Mouse (Mus musculus) heart, embryonic 14.5 days (tissue): ENCODE measurements around the gene Poll. TPM values are rescaled to one million over a fixed set of nuclear protein-coding genes. Genes with fewer than 3 reads are reported as not detected.
A peak's percentile ranks its signal among the peaks of the same experiment; 100 is the strongest.

Experiments
- ATAC-seq: fragments of 200-750 bp; cut with Nextera tagmentation; 2 replicates; pipeline ENCODE4 v1.8.0; 2017; ENCODE audit warnings: low read depth, moderate TSS enrichment; ENCODE audit not compliant: insufficient number of reproducible peaks, insufficient read depth, low FRiP score
- H3K27ac ChIP-seq, 2 experiments: fragments of 200-500 bp in 1 of 2; fragments of 300-500 bp in 1 of 2; sonication (generic) in 1 of 2; replicated peaks in 1 of 2; 2 replicates each; pipeline ENCODE4 v1.5.1; 2012 to 2014; ENCODE audit warnings: low read depth in 2 of 2, low read length in 2 of 2, control low read depth in 1 of 2, mild to moderate bottlenecking in 1 of 2, mixed read lengths in 1 of 2; ENCODE audit not compliant: control insufficient read depth in 1 of 2, insufficient read depth in 1 of 2
- H3K27me3 ChIP-seq: fragments of 300-500 bp; sonication (generic); 2 replicates; pipeline ENCODE4 v1.6.1; 2014; ENCODE audit warnings: mild to moderate bottlenecking, low read length, control low read depth; ENCODE audit not compliant: control insufficient read depth, insufficient read depth
- H3K36me3 ChIP-seq: fragments of 300-500 bp; sonication (generic); 2 replicates; pipeline ENCODE4 v1.6.1; 2014; ENCODE audit warnings: mild to moderate bottlenecking, control low read depth, low read length, mixed read lengths; ENCODE audit not compliant: control insufficient read depth, insufficient read depth
- H3K4me1 ChIP-seq, 2 experiments: fragments of 200-500 bp in 1 of 2; fragments of 300-500 bp in 1 of 2; sonication (generic) in 1 of 2; 2 replicates each; pipeline ENCODE4 v1.6.1; 2012 to 2014; ENCODE audit warnings: low read length in 2 of 2, control low read depth in 1 of 2, mixed read lengths in 1 of 2; ENCODE audit not compliant: control insufficient read depth in 2 of 2, insufficient read depth in 2 of 2
- H3K4me2 ChIP-seq: fragments of 300-500 bp; sonication (generic); 2 replicates; pipeline ENCODE4 v1.6.1; 2014; ENCODE audit warnings: mild to moderate bottlenecking, low read length
- H3K4me3 ChIP-seq, 2 experiments: fragments of 200-500 bp in 1 of 2; fragments of 300-500 bp in 1 of 2; sonication (generic) in 1 of 2; 2 replicates each; pipeline ENCODE4 v1.5.1; 2012 to 2014; ENCODE audit warnings: low read length in 2 of 2, mild to moderate bottlenecking in 2 of 2, control low read depth in 1 of 2, low read depth in 1 of 2, moderate library complexity in 1 of 2; ENCODE audit not compliant: control insufficient read depth in 1 of 2, insufficient read depth in 1 of 2
- H3K9ac ChIP-seq: fragments of 300-500 bp; sonication (generic); 2 replicates; pipeline ENCODE4 v1.6.1; 2014; ENCODE audit warnings: mild to moderate bottlenecking, low read length
- H3K9me3 ChIP-seq: fragments of 300-500 bp; sonication (generic); 2 replicates; pipeline ENCODE4 v1.6.1; 2016; ENCODE audit warnings: low read length, control low read depth; ENCODE audit not compliant: control insufficient read depth
- WGBS: fragments of 180-500 bp; shearing (Covaris S2); extraction: QIAGEN DNeasy Blood & Tissue Kit; methylation state at CpG from one replicate; pipeline ENCODE4 v1.1.7; 2014; 5-methylcytosine and 5-hydroxymethylcytosine counted together
- polyA plus RNA-seq: library from polyadenylated mRNA; unstranded; fragments of >200 nt; fragmentation: Nextera tagmentation; extraction: Ambion mirVana; gene quantifications from 2 replicates; pipeline ENCODE4 v1.2.1, GENCODE M21; 2014

Gene Poll
- polyA plus RNA-seq, 1 experiment from 2014 or later: 13.0 TPM

GRCm38 (mm10) chr19:45535214-45535735 is 25.1 kb downstream of the Poll start:
- peaks cover 12% of the 10 kb centered on the region; the same call in 1 of the 2 replicates for H3K27me3 ChIP-seq
- no peak overlapping the region for H3K9ac ChIP-seq
- peaks cover 13 to 24% of the 10 kb centered on the region in 2 experiments for H3K4me1 ChIP-seq
- no peak overlapping the region for H3K4me3 ChIP-seq
- H3K4me2 ChIP-seq: no peak overlapping the region
- no peak for ATAC-seq
- H3K27ac ChIP-seq: no peak overlapping the region
- H3K36me3 ChIP-seq: no peaks in the 10 kb centered on the region
- H3K9me3 ChIP-seq: no peaks in the 10 kb centered on the region
- 71% methylated on average over 8 of the region's 8 CpGs for WGBS

GRCm38 (mm10) chr19:45533617-45534016 is 26.7 kb downstream of the Poll start:
- Histone ChIP-seq H3K27me3 (peaks cover 6% of the 10 kb centered on the region; the same call in 1 of the 2 replicates), H3K4me1 (peaks cover 28 to 37% of the 10 kb centered on the region in 2 experiments), H3K36me3 (peaks cover 13% of the 10 kb centered on the region), H3K9me3 (no peaks in the 10 kb centered on the region), H3K27ac (no peak overlapping the region), H3K9ac (no peak overlapping the region), H3K4me2 (no peak overlapping the region), H3K4me3 (no peak overlapping the region)
- ATAC-seq: no peak
- 53% methylated on average over 7 of the region's 7 CpGs for WGBS

- Histone ChIP-seq H3K4me2 (no peak overlapping the region), H3K27ac (peak overlapping the region; percentile 85 to 89; a peak in 3 of 4 replicates), H3K4me1 (peaks cover 29 to 37% of the 10 kb centered on the region in 2 experiments), H3K9me3 (no peaks in the 10 kb centered on the region), H3K4me3 (no peak overlapping the region), H3K36me3 (peaks cover 33% of the 10 kb centered on the region), H3K27me3 (no peaks in the 10 kb centered on the region), H3K9ac (no peak overlapping the region)
- no peak for ATAC-seq
- WGBS: 33% methylated on average over 6 of the region's 6 CpGs
Observed at GRCm38 (mm10) chr19:45531554-45531953, 28.8 kb downstream of the Poll start.

GRCm38 (mm10) chr19:45530200-45530995 is 29.9 kb downstream of the Poll start:
- Histone ChIP-seq H3K4me2 (no peak overlapping the region), H3K9me3 (no peaks in the 10 kb centered on the region), H3K27me3 (no peaks in the 10 kb centered on the region), H3K36me3 (peaks cover 36% of the 10 kb centered on the region), H3K27ac (peak overlapping the region; percentile 85 to 89), H3K4me1 (peaks cover 29 to 37% of the 10 kb centered on the region in 2 experiments), H3K9ac (peak overlapping the region; percentile 47; the same call in 1 of the 2 replicates), H3K4me3 (no peak overlapping the region)
- ATAC-seq: no peak
- WGBS: 42% methylated on average over 15 of the region's 15 CpGs

GRCm38 (mm10) chr19:45529294-45529693 is 31.0 kb downstream of the Poll start:
- peak overlapping the region; percentile 85 to 89 for H3K27ac ChIP-seq
- H3K27me3 ChIP-seq: no peaks in the 10 kb centered on the region
- WGBS: 61% methylated on average over 4 of the region's 5 CpGs
- no peaks in the 10 kb centered on the region for H3K9me3 ChIP-seq
- H3K36me3 ChIP-seq: peaks cover 46% of the 10 kb centered on the region
- H3K4me3 ChIP-seq: no peak overlapping the region
- H3K4me2 ChIP-seq: no peak overlapping the region
- peaks cover 29 to 32% of the 10 kb centered on the region in 2 experiments for H3K4me1 ChIP-seq
- H3K9ac ChIP-seq: peak overlapping the region; percentile 47; the same call in 1 of the 2 replicates
- ATAC-seq: no peak

GRCm38 (mm10) chr19:45527931-45528534 is 32.3 kb downstream of the Poll start:
- H3K4me3 ChIP-seq: no peak overlapping the region
- no peak overlapping the region for H3K4me2 ChIP-seq
- no peaks in the 10 kb centered on the region for H3K9me3 ChIP-seq
- 93% methylated on average over 10 of the region's 10 CpGs for WGBS
- H3K27ac ChIP-seq: no peak overlapping the region
- ATAC-seq: no peak
- H3K9ac ChIP-seq: no peak overlapping the region
- H3K36me3 ChIP-seq: peaks cover 57% of the 10 kb centered on the region
- H3K27me3 ChIP-seq: no peaks in the 10 kb centered on the region
- H3K4me1 ChIP-seq: peaks cover 29 to 32% of the 10 kb centered on the region in 2 experiments

- Histone ChIP-seq H3K9me3 (no peaks in the 10 kb centered on the region), H3K4me3 (no peak overlapping the region), H3K4me1 (peaks cover 29 to 32% of the 10 kb centered on the region in 2 experiments), H3K27ac (no peak overlapping the region), H3K9ac (no peak overlapping the region), H3K27me3 (no peaks in the 10 kb centered on the region), H3K4me2 (no peak overlapping the region), H3K36me3 (peaks cover 63% of the 10 kb centered on the region)
- 60% methylated on average over 7 of the region's 7 CpGs for WGBS
- no peak for ATAC-seq
Observed at GRCm38 (mm10) chr19:45527382-45527781, 32.9 kb downstream of the Poll start.
